Mouse (Mus musculus) MEL (cell line): ENCODE data around the gene Loxl1. TPM values are rescaled to one million over a fixed set of nuclear protein-coding genes. Genes with fewer than 3 reads are reported as not detected.
"Not testable (repeated sequence)": the region's sequence is repeated elsewhere in the genome, so short reads cannot be mapped to it uniquely, and the experiment has no call there.

Source experiments
- DNase-seq: peaks from one replicate; pipeline ENCODE4 v3.0.0; 2011; ENCODE audit warnings: low read depth, low spot score
- H3K27ac ChIP-seq: 2 replicates; pipeline ENCODE4 v1.5.1; 2012; ENCODE audit warnings: low read depth, mild to moderate bottlenecking, control low read depth, low read length, moderate library complexity; ENCODE audit not compliant: control insufficient read depth
- H3K27me3 ChIP-seq, 2 experiments: fragments of 150-350 bp in 1 of 2; sonication (generic) in 1 of 2; 2 replicates each; pipeline ENCODE4 v1.6.1; 2012; ENCODE audit warnings: low read length in 2 of 2, mild to moderate bottlenecking in 2 of 2, improper control_type of control experiment in 1 of 2, moderate library complexity in 1 of 2; ENCODE audit not compliant: insufficient read depth in 2 of 2, control insufficient read depth in 1 of 2
- H3K36me3 ChIP-seq, 2 experiments: 2 replicates each; pipeline ENCODE4 v1.6.1; 2012 to 2014; ENCODE audit warnings: low read length in 2 of 2, improper control_type of control experiment in 1 of 2, inconsistent platforms in 1 of 2, mild to moderate bottlenecking in 1 of 2; ENCODE audit not compliant: insufficient read depth in 2 of 2, control insufficient read depth in 1 of 2
- H3K4me1 ChIP-seq, 2 experiments: fragments of 150-350 bp in 1 of 2; sonication (generic) in 1 of 2; 2 replicates each; pipeline ENCODE4 v1.6.1; 2012; ENCODE audit warnings: low read length in 2 of 2, improper control_type of control experiment in 1 of 2, mild to moderate bottlenecking in 1 of 2; ENCODE audit not compliant: insufficient read depth in 2 of 2, control insufficient read depth in 1 of 2
- H3K4me3 ChIP-seq, 2 experiments: fragments of 150-350 bp in 1 of 2; sonication (generic) in 1 of 2; 2 replicates each; pipeline ENCODE4 v1.5.1; 2012; ENCODE audit warnings: low read depth in 2 of 2, low read length in 2 of 2, mild to moderate bottlenecking in 2 of 2, moderate library complexity in 2 of 2, control low read depth in 1 of 2, improper control_type of control experiment in 1 of 2; ENCODE audit not compliant: control insufficient read depth in 1 of 2, insufficient read depth in 1 of 2
- H3K79me2 ChIP-seq: 2 replicates; pipeline ENCODE4 v1.6.1; 2012; ENCODE audit warnings: mild to moderate bottlenecking, low read length, moderate library complexity; ENCODE audit not compliant: control insufficient read depth, poor library complexity, insufficient read depth
- H3K9ac ChIP-seq: 2 replicates; pipeline ENCODE4 v1.6.1; 2012; ENCODE audit warnings: low read depth, mild to moderate bottlenecking, control low read depth, low read length, moderate library complexity; ENCODE audit not compliant: control insufficient read depth, poor library complexity, severe bottlenecking
- H3K9me3 ChIP-seq: fragments of 150-350 bp; sonication (generic); replicated peaks from 2 replicates; pipeline ENCODE4 v1.6.1; 2012; ENCODE audit warnings: mild to moderate bottlenecking, low read length, improper control_type of control experiment, moderate library complexity; ENCODE audit not compliant: insufficient read depth
- BHLHE40 ChIP-seq: IDR thresholded peaks from 2 replicates; pipeline ENCODE4 v1.6.1; 2012; ENCODE audit warnings: low read depth, mild to moderate bottlenecking, inconsistent platforms, low read length, improper control_type of control experiment, borderline replicate concordance
- CHD1 ChIP-seq: IDR thresholded peaks from 2 replicates; pipeline ENCODE4 v1.6.1; 2012; ENCODE audit warnings: low read depth, mild to moderate bottlenecking, inconsistent platforms, low read length, improper control_type of control experiment
- CTCF ChIP-seq, 3 experiments: IDR thresholded peaks in 2 of 3; conservative IDR thresholded peaks in 1 of 3; 2 replicates each; pipeline ENCODE4 v1.5.1; 2011 to 2012; ENCODE audit warnings: low read length in 3 of 3, low read depth in 2 of 3, mild to moderate bottlenecking in 2 of 3, improper control_type of control experiment in 1 of 3, inconsistent platforms in 1 of 3, mixed read lengths in 1 of 3, moderate library complexity in 1 of 3; ENCODE audit not compliant: control insufficient read depth in 1 of 3, insufficient read depth in 1 of 3, poor library complexity in 1 of 3, severe bottlenecking in 1 of 3
- ETS1 ChIP-seq: IDR thresholded peaks from 2 replicates; pipeline ENCODE4 v1.6.1; 2012; ENCODE audit warnings: low read depth, mild to moderate bottlenecking, inconsistent platforms, low read length, improper control_type of control experiment, moderate library complexity
- HCFC1 ChIP-seq: IDR thresholded peaks from 2 replicates; pipeline ENCODE4 v1.6.1; 2012; ENCODE audit warnings: low read depth, mild to moderate bottlenecking, inconsistent platforms, low read length, improper control_type of control experiment, moderate library complexity
- JUND ChIP-seq: IDR thresholded peaks from 2 replicates; pipeline ENCODE4 v1.6.1; 2011; ENCODE audit warnings: low read depth, mild to moderate bottlenecking, improper control_type of control experiment, low read length
- MAFK ChIP-seq: IDR thresholded peaks from 2 replicates; pipeline ENCODE4 v1.6.1; 2011; ENCODE audit warnings: low read depth, mild to moderate bottlenecking, low read length, improper control_type of control experiment, borderline replicate concordance
- MAX ChIP-seq: IDR thresholded peaks from 2 replicates; pipeline ENCODE4 v1.6.1; 2011; ENCODE audit warnings: low read length, improper control_type of control experiment
- MAZ ChIP-seq: IDR thresholded peaks from 2 replicates; pipeline ENCODE4 v1.6.1; 2012; ENCODE audit warnings: low read depth, mild to moderate bottlenecking, inconsistent platforms, low read length, improper control_type of control experiment
- MEF2A ChIP-seq: IDR thresholded peaks from 2 replicates; pipeline ENCODE4 v1.6.1; 2014; ENCODE audit warnings: low read depth, mild to moderate bottlenecking, inconsistent platforms, low read length, improper control_type of control experiment; ENCODE audit not compliant: poor library complexity, insufficient replicate concordance, severe bottlenecking; ENCODE audit errors: extremely low read depth
- NRF1 ChIP-seq: IDR thresholded peaks from 2 replicates; pipeline ENCODE4 v1.6.1; 2014; ENCODE audit warnings: low read depth, mild to moderate bottlenecking, inconsistent platforms, low read length, improper control_type of control experiment, moderate library complexity; ENCODE audit not compliant: poor library complexity, insufficient read depth, severe bottlenecking
- POLR2A ChIP-seq, 2 experiments: IDR thresholded peaks; 2 replicates each; pipeline ENCODE4 v1.6.1; 2011 to 2012; ENCODE audit warnings: low read length in 2 of 2, mild to moderate bottlenecking in 2 of 2, control low read depth in 1 of 2, improper control_type of control experiment in 1 of 2, low read depth in 1 of 2, moderate library complexity in 1 of 2; ENCODE audit not compliant: control insufficient read depth in 1 of 2, insufficient read depth in 1 of 2, poor library complexity in 1 of 2
- POLR2AphosphoS2 ChIP-seq: IDR thresholded peaks from 2 replicates; pipeline ENCODE4 v1.6.1; 2011; ENCODE audit warnings: low read length, improper control_type of control experiment
- RAD21 ChIP-seq: IDR thresholded peaks from 2 replicates; pipeline ENCODE4 v1.6.1; 2011; ENCODE audit warnings: mild to moderate bottlenecking, low read depth, low read length, improper control_type of control experiment
- RCOR1 ChIP-seq: IDR thresholded peaks from 2 replicates; pipeline ENCODE4 v1.6.1; 2012; ENCODE audit warnings: low read depth, mild to moderate bottlenecking, inconsistent platforms, low read length, improper control_type of control experiment
- SIN3A ChIP-seq: IDR thresholded peaks from 2 replicates; pipeline ENCODE4 v1.6.1; 2012; ENCODE audit warnings: low read length, improper control_type of control experiment, inconsistent platforms
- TAL1 ChIP-seq: IDR thresholded peaks from 2 replicates; pipeline ENCODE4 v1.6.1; 2012; ENCODE audit warnings: mild to moderate bottlenecking, inconsistent platforms, low read length, moderate library complexity, mixed read lengths
- TBP ChIP-seq: IDR thresholded peaks from 2 replicates; pipeline ENCODE4 v1.8.0; 2011; ENCODE audit warnings: low read depth, low read length, improper control_type of control experiment
- UBTF ChIP-seq: IDR thresholded peaks from 2 replicates; pipeline ENCODE4 v1.6.1; 2012; ENCODE audit warnings: low read depth, mild to moderate bottlenecking, inconsistent platforms, low read length, improper control_type of control experiment, moderate library complexity, borderline replicate concordance; ENCODE audit not compliant: insufficient read depth
- USF2 ChIP-seq, 2 experiments: IDR thresholded peaks; 2 replicates each; pipeline ENCODE4 v1.6.1; 2011 to 2012; ENCODE audit warnings: improper control_type of control experiment in 2 of 2, low read length in 2 of 2, borderline replicate concordance in 1 of 2, inconsistent platforms in 1 of 2, low read depth in 1 of 2, mild to moderate bottlenecking in 1 of 2; ENCODE audit not compliant: insufficient read depth in 1 of 2
- ZC3H11A ChIP-seq: IDR thresholded peaks from 2 replicates; pipeline ENCODE4 v1.6.1; 2012; ENCODE audit warnings: low read depth, mild to moderate bottlenecking, inconsistent platforms, low read length, improper control_type of control experiment
- ZKSCAN1 ChIP-seq: IDR thresholded peaks from 2 replicates; pipeline ENCODE4 v1.6.1; 2012; ENCODE audit warnings: low read depth, mild to moderate bottlenecking, inconsistent platforms, low read length, improper control_type of control experiment, moderate library complexity
- ZNF384 ChIP-seq: IDR thresholded peaks from 2 replicates; pipeline ENCODE4 v1.6.1; 2012; ENCODE audit warnings: low read depth, mild to moderate bottlenecking, inconsistent platforms, low read length, improper control_type of control experiment
- polyA plus RNA-seq, 2 experiments: library from polyadenylated mRNA; stranded (reverse) in 1 of 2; unstranded in 1 of 2; fragments of >175 nt in 1 of 2; fragments of >200 nt in 1 of 2; gene quantifications; 2 replicates each; pipeline versions ENCODE4 v1.2.1 to v1.2.4; 2012; ENCODE audit warnings: low replicate concordance in 2 of 2, low read depth in 1 of 2; ENCODE audit not compliant: insufficient read length in 2 of 2, insufficient read depth in 1 of 2, missing spikeins in 1 of 2
- total RNA-seq: library from RNA; depleted of rRNA; stranded (reverse); fragments of 300-350 nt; gene quantifications from 2 replicates; pipeline ENCODE4 v1.2.3, GENCODE M21; 2012

The Loxl1 gene
- total and polyA plus RNA-seq, 3 experiments, result not detected

GRCm38 (mm10) chr9:58272068-58272541 is 40.9 kb downstream of the Loxl1 start:
- peaks cover 3 to 16% of the 10 kb centered on the region in 2 experiments for H3K4me1 ChIP-seq
- no peak for DNase-seq
- no peak overlapping the region for H3K9ac ChIP-seq
- H3K27me3 ChIP-seq, result no peaks in the 10 kb centered on the region
- H3K36me3 ChIP-seq, result peaks cover 0 to 9% of the 10 kb centered on the region in 2 experiments; a peak in 2 of 4 replicates
- no peak overlapping the region for H3K27ac ChIP-seq
- H3K79me2 ChIP-seq, result no peaks in the 10 kb centered on the region
- no peaks in the 10 kb centered on the region for H3K9me3 ChIP-seq
- TF ChIP-seq MAX (no peak), RCOR1 (no peak), POLR2AphosphoS2 (no peak), HCFC1 (no peak), TBP (no peak), SIN3A (no peak), JUND (no peak), ZC3H11A (no peak), ZKSCAN1 (no peak), UBTF (no peak), POLR2A (IDR thresholded peaks at IDR 0.05; ENCODE audit: control insufficient read depth in 1 of 2, insufficient read depth in 1 of 2, low read depth in 1 of 2, low read length in 2 of 2, poor library complexity in 1 of 2) (no peak), NRF1 (no peak)
- H3K4me3 ChIP-seq, result no peak overlapping the region

- H3K27me3 ChIP-seq, H3K79me2 ChIP-seq, H3K9me3 ChIP-seq, DNase-seq, H3K4me3 ChIP-seq, H3K9ac ChIP-seq, H3K27ac ChIP-seq: not testable (repeated sequence)
- Histone ChIP-seq H3K36me3 (peaks cover 0 to 13% of the 10 kb centered on the region in 2 experiments; a peak in 2 of 4 replicates), H3K4me1 (peaks cover 7 to 20% of the 10 kb centered on the region in 2 experiments)
Observed at GRCm38 (mm10) chr9:58271551-58271950, 41.4 kb downstream of the Loxl1 start.

- Histone ChIP-seq H3K9me3 (no peaks in the 10 kb centered on the region), H3K79me2 (no peaks in the 10 kb centered on the region), H3K36me3 (peaks cover 0 to 13% of the 10 kb centered on the region in 2 experiments; a peak in 2 of 4 replicates), H3K9ac (no peak overlapping the region), H3K27ac (no peak overlapping the region), H3K4me1 (peaks cover 10 to 22% of the 10 kb centered on the region in 2 experiments)
- DNase-seq, result no peak
- TF ChIP-seq CHD1 (no peak), NRF1 (no peak), ZNF384 (no peak), TAL1 (no peak), POLR2A (IDR thresholded peaks at IDR 0.05; ENCODE audit: control insufficient read depth in 1 of 2, insufficient read depth in 1 of 2, low read depth in 1 of 2, low read length in 2 of 2, poor library complexity in 1 of 2) (no peak), MAX (no peak), CTCF (IDR thresholded peaks at IDR 0.05 in 2 of 3, conservative IDR thresholded peaks at IDR 0.05 in 1 of 3; ENCODE audit: control insufficient read depth in 1 of 3, insufficient read depth in 1 of 3, low read depth in 2 of 3, low read length in 3 of 3, poor library complexity in 1 of 3, severe bottlenecking in 1 of 3) (no peak), MAFK (no peak), ZKSCAN1 (no peak), POLR2AphosphoS2 (no peak), JUND (no peak), USF2 (IDR thresholded peaks at IDR 0.05; ENCODE audit: borderline replicate concordance in 1 of 2, insufficient read depth in 1 of 2, low read depth in 1 of 2, low read length in 2 of 2) (no peak), MAZ (no peak), ETS1 (no peak), MEF2A (no peak), BHLHE40 (no peak), RAD21 (no peak)
- TF ChIP-seq, all 39 proteins: peak for 0
- H3K4me3 ChIP-seq, result no peak overlapping the region
- no peaks in the 10 kb centered on the region for H3K27me3 ChIP-seq
Observed at GRCm38 (mm10) chr9:58271109-58271508, 41.9 kb downstream of the Loxl1 start.
